Mouse (Mus musculus) urinary bladder, postnatal 10 days (tissue): ENCODE data around the gene Kat2a.
"Not testable (repeated sequence)": the region's sequence is repeated elsewhere in the genome, so short reads cannot be mapped to it uniquely, and the experiment has no call there.

ENCODE experiments used
- DNase-seq: peaks from one replicate; pipeline ENCODE4 v3.0.0; 2022; ENCODE audit warnings: low spot score

Kat2a gene

DNA sequence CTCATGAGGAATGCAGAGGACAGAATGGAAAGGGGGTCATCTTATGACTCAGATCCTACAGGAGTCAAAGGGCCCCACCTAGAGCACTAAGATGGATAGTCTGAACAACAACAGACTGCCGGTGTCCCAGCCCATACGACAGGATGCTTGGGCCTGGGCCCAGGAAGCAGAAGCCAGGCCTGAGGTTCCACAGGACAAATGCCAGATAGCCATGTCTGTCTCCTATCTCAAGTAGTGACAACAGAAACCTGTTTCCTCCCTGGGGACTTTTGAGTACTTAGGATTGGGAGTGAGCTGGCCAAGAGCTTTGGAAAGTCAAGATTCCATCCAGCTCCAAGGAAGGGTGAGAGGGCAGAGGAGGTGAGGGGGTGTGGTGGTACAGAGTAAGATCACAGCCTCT is 40.3 kb downstream of the Kat2a start:
- no peak for DNase-seq

DNA sequence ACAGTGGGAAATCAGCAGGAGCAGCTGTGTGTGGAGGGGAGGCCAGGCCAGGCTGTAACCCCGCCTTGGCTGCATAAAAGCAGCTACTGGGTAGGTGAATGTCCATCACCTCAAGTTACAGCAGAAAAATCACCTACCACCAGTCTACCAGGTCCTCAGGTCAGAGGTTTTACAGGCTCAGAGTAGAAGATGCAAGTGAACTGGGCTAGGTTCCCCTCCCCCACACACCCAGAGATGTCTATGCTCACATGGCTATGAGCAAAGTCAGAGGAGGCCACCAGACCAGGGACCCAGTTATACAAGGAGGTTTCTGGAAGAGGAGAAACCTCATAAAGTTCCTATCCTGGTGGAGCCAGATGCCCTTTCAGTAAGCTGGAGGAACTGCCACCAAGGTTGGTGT is 41.2 kb downstream of the Kat2a start:
- no peak for DNase-seq

GRCm38 (mm10) chr11:100659806-100660205 is 52.5 kb downstream of the Kat2a start:
- no peak for DNase-seq

GRCm38 (mm10) chr11:100656458-100656857 is 55.8 kb downstream of the Kat2a start:
- no peak for DNase-seq

DNA sequence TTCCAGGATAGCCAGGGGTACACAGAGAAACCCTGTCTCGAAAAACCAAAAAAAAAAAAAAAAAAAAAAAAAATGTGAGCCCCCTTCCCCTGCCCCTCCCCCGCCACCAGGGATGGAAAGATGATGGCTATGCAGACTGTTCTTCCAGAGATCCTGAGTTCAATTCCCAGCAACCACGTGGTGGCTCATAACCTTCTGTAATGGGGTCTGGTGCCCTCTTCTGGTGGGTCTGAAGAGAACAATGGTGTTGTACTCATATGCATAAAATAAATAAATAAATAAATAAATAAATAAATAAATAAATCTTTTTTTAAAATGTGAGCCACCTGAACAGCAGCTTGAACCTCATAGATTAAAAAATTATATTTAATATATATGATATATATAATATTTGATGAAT is 56.7 kb downstream of the Kat2a start:
- DNase-seq: not testable (repeated sequence)
